Mouse (Mus musculus) embryo, embryonic 11 days (tissue): Measurements from ENCODE around the gene Filip1l.
A peak's percentile ranks its signal among the peaks of the same experiment; 100 is the strongest.

Source experiments
- DNase-seq: peaks from one replicate; pipeline ENCODE4 v3.0.0-alpha.2; 2015

Gene Filip1l

DNA sequence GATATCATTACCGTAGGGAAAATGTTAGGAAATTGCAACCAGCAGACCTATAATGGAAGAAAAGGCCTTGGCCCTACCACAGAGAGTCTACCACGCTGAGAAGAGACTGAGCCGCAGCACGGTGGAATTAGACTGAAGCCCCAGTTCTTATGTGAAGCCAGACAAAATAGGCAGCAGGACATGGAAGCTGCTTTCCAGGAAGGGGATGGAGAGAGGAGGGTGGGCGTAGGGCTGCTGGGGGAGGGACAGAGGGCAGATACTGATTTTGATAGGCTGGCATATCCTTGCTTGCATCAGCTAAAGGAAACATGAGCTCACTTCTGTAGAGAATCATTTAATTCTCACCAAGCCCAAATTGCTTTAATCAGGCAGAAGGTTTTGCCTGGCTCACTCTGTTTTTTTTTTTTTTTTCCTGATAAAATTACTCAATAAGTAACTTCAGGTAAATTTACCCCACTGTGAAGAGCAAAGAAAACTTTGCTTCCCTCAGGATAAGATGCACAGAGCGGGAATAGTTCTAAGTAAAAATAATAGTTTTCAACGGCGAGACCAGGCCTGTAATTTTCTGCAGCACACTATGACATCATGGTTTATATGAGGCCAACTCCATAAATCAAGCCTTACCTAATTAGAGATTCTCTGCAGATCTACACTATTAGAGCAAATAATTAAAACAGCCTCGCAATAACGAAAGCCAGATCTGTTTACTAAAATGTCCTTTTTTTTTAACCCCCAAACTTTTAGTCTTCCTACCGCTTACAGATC lies 84.8 kb downstream of the Filip1l start:
- peak; percentile 37 for DNase-seq

DNA sequence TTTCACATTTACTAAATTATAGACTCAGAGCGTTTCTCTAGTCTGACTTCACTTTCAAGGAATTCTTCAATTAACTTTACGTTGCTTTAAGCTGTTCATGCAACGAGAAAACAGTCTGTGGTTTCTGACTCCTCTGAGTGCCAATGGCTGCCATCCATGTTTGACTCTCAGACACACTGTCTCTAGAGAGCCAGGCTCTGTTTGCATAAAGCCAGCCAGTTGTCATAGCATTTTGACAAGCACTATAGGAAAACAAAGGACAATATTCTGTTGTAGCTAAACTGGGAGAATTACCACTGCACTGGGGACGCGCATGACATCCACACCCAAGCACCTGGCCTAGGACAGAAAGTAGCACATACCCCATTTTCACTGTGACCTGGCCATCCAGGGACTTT lies 85.4 kb downstream of the Filip1l start:
- DNase-seq, result no peak

DNA sequence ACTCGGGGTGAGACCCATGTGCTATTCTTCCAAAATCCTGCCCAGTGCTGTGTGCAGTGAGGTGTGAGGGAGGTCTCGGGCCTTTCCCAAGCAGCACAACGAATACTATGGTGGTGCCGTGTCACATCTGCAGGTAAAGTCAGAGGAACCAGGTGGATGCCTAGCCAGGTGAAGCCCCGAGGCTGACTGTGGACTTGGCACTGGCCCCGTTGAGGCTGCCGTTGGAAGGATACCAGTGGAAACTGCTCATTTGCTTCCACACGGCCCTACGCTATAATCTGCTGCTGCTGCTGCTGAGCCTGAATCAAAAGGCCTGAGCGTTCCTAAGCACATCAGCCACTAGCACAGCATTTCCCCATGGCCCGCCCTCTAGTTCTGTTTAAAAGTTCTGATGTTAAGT lies 86.3 kb downstream of the Filip1l start:
- DNase-seq, result no peak

DNA sequence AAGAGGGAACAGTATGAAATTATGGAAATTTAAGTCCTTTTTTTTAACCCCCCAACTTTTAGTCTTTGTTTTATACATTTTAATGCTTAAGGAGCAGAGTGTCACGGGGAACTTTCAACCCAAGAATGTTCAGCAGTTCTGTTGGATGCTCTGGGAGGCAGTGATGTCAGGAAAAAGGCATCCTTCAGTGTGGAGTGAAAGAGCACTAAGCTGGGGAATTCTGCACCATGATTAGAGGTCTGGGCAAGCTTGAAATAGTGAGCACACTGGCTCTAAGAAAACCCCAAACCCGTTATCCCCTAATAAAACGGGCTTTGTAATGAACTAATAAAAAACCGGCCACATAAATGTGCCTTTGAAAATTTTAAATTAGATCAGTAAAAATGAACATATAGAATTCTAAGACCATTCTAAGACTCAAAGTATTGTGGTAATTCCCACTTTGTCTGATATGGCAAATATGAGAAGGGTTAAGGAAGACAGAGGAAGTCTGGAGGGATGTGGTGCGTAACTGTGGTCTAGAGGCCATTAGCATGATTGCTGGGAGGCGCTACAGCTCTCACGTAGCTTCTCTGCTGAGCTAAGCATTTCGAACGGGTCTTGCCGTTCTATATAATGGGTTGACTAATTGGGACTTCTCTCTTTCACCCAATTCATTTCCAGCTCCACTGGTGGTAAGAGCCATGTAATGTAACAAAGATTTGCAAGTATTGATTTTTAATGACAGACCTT lies 88.0 kb downstream of the Filip1l start:
- no peak for DNase-seq

DNA sequence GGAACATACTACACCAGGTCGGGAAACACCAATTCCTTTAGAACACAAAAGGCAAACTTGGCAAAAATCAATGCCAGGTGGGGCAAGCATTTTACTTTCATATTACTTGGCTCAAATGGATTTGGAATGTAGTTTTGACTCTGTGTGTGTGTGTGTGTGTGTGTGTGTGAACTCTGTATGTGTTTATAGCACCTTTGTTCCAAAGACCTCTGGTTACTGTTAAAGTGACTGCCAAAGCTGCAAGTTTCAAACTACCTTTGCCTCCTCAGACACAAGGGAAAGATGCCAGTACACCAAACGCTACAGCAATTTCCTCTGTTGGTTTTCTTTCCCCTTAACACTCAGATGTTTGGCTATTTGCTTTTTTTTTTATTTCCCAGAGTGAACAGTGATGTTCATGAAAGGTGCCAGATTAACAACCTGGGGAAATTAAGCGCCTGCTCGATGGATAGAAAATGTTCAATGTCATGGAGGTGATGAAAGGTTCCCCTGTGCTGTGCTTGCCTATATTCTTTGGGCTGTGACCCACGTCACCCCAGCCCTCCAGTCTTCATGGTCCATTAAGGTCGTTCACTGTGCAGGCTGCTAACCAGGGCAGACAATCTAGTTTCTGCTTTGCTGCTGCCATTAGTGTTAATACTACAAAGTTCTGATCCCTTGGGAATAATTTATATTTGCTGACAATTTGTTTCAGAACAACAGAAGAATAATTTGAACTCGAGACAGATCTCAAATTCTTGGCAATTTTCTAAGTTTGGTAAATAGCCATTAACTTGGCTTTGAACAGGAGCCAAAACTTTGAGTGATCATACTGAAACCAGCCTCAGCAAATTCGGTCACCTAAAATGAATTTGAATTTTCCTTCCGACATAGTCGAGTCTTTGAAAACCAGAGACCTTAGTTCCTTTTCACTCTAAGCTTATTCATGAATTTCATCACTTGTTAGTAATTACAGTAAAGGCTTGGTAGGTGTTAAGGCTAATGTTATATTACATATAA lies 92.5 kb downstream of the Filip1l start:
- DNase-seq, result peak; percentile 36

DNA sequence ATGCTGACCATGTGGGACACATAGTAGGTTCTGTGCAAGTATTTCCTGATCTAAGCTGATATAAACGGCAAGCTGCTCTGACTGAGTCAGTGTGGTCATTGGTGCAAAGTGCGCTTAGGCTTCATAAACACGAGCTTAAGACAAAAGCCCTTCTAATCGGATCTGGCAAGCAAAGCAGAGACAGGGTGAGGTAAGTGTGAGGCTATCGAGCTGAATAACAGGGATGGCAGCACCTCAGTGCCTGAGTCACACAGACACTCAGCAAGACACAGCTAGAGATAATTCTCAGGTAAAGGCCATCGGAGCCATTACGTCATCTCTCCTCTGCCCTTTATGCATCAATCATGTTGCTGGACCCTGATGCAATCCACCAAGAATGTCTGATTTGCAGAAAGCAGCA lies 100.1 kb downstream of the Filip1l start:
- no peak for DNase-seq

DNA sequence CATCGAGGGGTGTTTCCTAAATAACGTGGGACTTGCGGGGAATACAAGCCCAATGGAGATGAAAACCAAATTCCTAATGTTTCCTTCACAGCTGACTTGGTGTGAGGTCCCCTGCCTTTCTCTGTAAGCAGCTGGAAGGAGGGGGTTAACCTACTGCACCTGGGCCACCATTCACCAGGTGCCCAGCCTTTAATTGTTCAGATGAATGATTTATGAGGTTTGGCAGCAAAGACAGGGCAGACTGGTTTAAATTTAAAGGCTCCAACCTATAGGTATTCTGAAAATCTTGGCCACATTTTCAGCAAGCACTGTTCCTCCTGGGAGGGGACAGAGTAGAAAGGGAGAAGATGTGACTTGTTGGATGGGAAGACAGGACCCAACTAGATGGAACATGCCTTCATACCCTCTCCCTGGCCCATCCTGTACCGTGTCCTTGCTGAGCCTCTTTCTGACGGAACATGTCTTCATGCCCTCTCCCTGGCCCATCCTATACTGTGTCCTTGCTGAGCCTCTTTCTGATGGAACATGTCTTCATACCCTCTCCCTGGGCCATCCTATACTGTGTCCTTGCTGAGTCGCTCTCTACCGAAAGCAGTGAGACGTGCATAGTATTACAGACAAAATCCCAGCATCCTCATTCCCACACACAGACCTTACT lies 101.3 kb downstream of the Filip1l start:
- no peak for DNase-seq

DNA sequence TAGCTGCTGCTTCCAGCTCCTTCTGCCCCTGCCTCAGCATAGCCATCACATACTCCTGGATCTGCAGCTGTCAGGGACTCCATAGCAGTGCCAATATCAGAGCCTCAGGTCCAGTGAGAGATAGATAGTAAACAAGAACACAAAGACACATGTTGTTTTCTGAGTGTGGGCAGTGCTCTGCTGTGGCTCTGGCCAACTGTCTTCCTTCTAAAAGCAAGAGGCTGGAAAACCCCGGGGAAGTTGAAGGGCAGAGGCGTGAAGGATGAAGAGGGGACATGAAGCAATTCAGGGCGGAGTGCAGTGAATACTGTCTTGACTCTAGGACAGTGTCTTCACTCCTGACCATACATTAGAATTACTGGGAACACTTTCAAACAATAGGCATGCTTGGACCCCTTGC lies 102.7 kb downstream of the Filip1l start:
- no peak for DNase-seq

DNA sequence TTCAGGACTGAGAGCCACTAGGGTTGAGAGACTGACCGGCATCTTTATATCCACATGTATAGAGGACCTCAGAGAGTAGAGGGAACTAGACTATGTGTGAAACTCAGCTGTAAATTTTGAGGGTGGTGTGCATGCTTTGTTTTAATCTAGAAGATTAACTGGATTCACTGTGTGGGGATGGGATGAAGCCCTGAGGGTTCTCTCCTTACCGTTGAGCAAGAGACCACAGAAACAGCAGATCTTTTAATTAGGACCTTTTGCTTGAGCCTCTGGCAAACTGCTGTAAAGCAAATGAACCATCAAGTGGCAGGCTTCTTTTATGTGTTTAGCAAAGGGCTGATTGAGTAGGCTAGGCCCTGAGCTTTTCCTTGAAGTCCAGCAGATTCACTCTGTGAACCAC lies 103.1 kb downstream of the Filip1l start:
- DNase-seq, result no peak

DNA sequence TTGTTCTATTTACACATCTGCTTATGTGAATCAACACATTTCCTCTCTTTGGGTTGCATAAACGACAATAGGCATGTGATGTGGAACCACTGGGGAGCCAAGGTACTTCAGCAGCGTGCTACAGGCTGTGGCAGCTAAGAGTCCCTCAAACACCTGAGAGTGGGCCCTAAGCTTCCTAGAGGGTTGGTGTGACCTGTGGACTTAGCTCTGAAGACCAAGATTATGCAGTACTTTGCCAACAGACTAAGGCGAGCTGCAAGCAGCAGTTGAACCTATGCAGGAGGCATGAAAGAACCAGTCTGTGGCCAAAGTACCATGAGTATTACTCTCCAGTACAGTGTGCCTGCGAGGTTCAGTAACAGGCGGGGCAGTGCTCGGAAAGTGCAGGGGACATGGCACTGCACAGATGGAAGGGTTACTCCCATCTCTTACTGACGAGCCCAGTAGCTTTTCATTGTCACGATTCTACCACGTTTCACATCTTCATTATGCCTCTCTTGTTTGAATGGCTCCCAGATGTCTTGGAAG lies 112.6 kb downstream of the Filip1l start:
- DNase-seq, result no peak

DNA sequence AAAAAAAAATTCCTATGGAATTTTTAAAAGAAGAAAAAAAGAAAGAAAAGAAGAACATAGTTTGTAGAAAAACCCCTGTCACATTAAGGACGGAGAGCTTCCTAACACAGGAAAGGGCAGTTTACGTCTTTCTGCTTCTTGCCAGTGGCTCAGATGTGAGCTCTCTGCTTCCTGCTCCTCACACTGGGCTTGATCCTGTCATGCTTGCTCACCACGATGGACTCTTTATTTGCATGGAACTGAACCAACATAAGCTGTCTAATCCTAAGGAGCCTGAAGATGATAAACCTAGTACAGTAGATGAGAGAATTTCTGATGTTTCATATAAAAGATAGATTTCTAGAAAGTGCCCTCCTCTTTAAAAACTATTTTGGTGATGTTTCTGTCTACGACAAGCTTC lies 116.4 kb downstream of the Filip1l start:
- DNase-seq, result no peak

DNA sequence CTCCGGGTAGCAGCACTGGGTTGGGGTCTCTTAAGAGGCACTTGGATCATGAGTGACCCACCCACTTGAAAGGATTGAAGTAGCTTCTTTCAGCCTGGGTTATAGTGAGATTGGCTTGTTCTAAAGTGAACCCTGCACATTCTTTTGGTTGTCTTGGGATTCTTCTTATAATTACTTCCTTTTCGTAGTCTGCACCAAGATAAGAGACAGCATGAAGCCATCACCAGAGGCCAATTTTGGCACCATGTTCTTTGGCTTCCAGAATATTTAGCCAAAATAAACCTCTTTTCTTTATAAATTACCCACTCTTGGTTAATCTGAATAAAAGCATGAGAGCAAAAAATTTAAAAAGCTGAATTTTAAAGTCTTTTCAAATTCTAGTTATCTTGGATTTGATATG lies 117.0 kb downstream of the Filip1l start:
- DNase-seq, result no peak

DNA sequence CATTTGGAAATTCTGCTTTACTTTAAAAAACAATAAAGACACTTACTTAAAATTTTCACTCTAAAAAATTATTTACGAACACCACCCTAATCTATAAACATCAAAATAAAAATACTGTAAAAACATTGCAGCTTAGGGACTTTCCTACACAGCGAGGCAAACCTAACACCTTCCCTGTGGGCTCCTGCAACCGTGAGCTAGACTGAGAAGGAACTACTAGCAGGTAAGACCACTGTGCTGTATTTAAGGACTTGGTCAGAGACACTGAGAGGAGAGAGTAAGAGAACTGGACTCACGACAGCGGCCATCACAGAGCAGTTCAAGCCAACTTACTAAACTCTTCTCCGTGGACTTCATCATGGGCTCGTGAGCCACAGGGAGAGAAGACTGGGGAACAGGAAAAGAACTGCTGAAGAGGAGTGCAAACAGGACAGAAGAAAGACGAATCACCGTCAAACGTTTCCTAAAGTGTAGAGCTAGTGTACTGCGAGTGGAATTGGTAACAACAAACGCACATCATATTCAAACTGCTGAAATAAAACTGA lies 117.5 kb downstream of the Filip1l start:
- DNase-seq, result no peak

DNA sequence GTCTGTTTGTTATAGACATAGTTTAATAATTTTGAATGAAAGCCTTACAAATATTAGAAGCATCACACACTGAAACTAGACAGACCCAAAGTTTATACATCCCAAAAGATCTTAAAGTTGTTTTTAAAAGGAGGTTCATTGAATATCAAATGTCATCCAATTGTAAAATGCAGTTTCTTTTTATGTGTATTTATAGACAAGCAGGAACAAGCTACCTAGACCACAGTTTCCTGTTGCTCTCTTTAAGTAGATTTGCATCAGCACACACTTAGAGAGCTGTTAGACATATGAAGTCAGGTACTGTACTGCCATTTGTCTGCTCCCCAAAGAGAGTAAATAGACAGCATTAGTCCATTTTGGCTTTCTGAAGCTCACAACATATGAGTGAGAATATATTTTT lies 118.2 kb downstream of the Filip1l start:
- no peak for DNase-seq

DNA sequence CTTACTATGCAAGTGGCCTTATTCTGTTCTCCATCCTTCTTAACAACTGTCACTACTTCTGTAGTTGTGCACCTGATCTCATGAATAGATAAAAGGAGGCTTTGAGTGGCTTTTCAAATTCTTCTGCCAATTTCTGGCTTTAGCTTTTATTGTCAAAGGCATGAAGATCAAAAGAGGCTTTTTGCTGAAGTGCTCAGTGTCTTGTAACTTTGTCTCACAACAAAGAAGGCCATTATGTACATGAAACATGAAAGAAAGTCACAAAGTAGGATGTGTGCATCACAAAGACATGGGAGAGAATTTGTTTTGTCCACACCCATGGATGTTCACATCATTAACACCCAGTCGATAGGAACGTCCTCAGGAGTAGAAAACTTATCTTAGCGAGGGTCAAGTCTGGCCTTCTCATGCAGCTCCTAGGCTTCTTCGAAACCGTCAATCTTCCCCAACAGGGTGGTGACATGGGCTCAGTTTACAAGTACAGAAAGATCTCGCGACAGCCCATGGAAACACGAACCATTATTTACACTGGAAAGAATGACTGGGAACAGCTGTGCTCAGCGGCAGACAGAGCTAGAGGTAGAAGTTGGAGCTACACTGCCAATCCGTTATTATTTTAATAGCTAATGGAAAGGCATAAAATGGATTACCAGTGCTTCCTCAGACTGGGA lies 120.7 kb downstream of the Filip1l start:
- peak; percentile 50 for DNase-seq

DNA sequence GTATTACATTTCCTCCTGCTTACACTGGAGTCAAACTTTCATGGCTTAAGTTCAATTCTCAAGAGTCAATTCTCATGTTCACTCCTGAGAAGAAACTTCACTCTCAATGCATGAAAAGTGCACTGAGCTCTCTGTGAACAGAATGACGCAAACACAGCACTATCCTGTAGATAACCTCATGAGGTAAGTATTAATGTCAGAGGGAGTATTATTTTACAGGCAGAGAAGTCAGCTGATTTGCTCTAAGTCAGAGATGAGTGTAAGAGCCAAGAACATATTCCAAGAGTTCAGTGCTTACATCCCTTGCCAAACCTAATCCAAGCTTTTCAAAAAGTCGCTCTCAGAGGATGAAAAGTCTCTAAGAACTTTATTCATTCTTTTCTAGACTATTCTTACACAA lies 125.6 kb downstream of the Filip1l start:
- no peak for DNase-seq

DNA sequence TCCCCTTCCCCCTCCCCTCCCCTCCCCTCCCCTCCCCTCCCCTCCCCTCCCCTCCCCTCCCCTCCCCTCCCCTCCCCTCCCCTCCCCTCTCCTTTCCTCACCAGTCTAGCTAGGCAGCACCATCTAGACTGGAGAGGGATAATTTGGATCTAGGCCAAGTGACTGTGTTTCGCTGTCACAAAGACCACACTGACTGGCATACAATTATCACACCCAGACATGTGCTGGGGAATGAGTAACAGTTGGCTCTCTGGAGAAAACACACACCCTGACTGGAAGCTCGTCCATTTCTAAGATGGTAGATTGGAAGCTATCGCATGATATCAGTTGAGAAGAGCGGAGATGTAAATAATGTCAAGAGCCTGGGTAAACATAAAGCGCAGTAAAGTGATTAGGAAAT lies 126.9 kb downstream of the Filip1l start:
- DNase-seq, result no peak

DNA sequence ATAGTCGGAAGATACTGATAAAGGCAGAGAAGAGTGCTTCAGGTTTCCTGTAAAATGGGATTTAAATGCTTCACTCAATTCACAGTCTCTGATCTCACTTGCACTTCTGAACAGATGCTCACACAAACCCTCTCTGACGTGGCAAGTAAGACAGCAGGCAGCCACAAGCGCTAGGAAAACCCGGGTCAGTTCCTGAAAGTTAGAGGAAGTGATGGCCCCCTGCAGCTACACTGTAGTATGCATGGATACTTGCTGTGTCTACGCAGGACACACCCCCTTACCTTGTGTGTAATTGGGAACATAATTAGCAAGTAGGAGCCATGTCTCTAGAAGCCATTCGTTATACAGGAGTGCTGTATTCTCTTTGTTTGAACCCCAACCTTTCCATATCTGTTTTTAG lies 129.4 kb downstream of the Filip1l start:
- DNase-seq, result no peak

DNA sequence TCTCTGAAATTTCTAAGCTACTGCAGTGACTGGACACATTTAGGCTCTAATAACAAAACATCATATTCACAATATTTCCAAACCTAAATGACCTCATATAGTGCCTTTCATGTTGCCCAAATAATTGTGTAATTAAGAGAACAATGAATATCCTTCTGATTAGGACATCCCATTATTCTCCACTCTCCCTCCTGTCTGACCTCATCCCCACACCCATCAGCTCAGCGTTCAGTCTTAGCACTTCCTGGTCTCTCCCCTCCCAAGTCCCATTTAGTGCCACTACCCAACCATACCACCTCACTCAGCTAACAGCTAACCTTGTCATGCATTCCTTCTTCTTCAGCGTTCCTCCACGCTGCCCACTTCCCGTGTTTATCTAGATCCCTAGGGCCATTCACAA lies 130.0 kb downstream of the Filip1l start:
- DNase-seq, result no peak

DNA sequence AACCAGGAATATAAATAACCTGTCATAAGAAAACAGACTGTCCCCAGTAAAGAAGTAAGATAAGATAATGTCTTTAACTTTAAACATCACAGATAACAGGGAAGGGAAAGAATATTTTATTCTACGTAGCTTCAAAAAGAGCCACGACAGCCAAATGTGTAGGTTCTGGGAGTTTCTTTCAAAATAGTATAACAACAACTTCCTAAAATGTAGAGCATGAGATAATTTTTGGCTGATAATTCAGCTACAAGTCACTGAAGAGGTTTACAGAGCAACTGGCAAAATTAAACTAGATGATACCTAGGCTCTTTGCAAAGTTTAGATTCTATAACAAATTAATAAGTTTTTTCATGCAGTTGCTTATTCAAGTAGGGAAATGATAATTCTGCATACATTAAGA lies 130.6 kb downstream of the Filip1l start:
- no peak for DNase-seq

DNA sequence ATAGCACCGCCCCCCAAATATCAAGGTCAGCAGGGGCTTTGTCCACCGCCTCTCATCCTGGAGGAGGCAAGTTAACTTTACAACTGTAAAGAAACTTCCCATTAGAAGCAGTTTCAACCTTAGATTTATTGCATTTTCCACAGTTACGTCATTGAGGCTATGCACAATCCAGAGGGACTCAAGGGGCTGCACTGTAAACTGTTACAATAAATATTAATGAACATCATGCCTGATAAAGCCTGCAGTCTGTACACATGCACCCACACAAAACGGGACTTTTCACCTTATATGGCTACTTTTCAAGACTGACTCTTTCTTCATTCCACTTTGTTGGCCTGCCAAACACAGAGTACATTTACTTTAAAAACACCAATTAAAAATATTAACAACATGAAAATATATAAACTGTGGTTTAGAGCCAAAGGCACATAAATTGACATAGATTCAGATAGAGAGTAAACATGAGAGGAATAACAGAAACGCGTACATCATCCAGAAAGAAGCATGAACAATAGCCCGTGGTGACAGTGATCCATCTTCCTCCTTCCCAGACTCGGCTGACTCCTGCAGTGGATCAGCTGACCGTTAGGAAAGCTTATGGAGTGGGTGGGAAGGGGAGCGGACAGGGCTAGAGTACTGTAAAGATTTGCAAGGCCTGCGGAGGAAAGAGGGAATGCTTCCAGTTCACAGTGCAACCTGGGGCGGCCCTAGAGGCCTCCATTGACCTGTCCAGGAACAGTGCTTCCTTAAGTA lies 131.3 kb downstream of the Filip1l start:
- DNase-seq, result no peak
